Mouse (Mus musculus) testis, adult 2 months (tissue): ENCODE measurements at regions not wholly inside any gene's neighbourhood (a gene's known extent, or its start where the extent isn't known, plus 50 kb on each side); places are given as distances from the start of the nearest gene placed in this dataset.

Experiments
- H3K27ac ChIP-seq: fragments of 200-500 bp; 2 replicates; pipeline ENCODE4 v1.5.1; 2012; ENCODE audit warnings: low read depth, low read length; ENCODE audit not compliant: control insufficient read depth, insufficient read depth
- H3K27me3 ChIP-seq: fragments of 200-500 bp; 2 replicates; pipeline ENCODE4 v1.6.1; 2012; ENCODE audit warnings: mild to moderate bottlenecking, low read length, moderate library complexity; ENCODE audit not compliant: control insufficient read depth, insufficient read depth
- H3K36me3 ChIP-seq: fragments of 200-500 bp; 2 replicates; pipeline ENCODE4 v1.6.1; 2012; ENCODE audit warnings: mild to moderate bottlenecking, low read length; ENCODE audit not compliant: control insufficient read depth, insufficient read depth
- H3K4me1 ChIP-seq: fragments of 200-500 bp; 2 replicates; pipeline ENCODE4 v1.6.1; 2012; ENCODE audit warnings: low read length; ENCODE audit not compliant: control insufficient read depth, insufficient read depth
- H3K4me3 ChIP-seq: fragments of 200-500 bp; 2 replicates; pipeline ENCODE4 v1.5.1; 2012; ENCODE audit warnings: low read depth, mild to moderate bottlenecking, low read length, moderate library complexity, mixed read lengths; ENCODE audit not compliant: control insufficient read depth
- CTCF ChIP-seq: fragments of 200-500 bp; IDR thresholded peaks from 2 replicates; pipeline ENCODE4 v1.5.1; 2012; ENCODE audit warnings: low read depth, mild to moderate bottlenecking, inconsistent platforms, low read length, moderate library complexity; ENCODE audit not compliant: control insufficient read depth, insufficient read depth, insufficient replicate concordance
- POLR2A ChIP-seq: fragments of 200-500 bp; IDR thresholded peaks from 2 replicates; pipeline ENCODE4 v1.6.1; 2012; ENCODE audit warnings: low read depth, mild to moderate bottlenecking, inconsistent platforms, low read length, moderate library complexity; ENCODE audit not compliant: control insufficient read depth

DNA sequence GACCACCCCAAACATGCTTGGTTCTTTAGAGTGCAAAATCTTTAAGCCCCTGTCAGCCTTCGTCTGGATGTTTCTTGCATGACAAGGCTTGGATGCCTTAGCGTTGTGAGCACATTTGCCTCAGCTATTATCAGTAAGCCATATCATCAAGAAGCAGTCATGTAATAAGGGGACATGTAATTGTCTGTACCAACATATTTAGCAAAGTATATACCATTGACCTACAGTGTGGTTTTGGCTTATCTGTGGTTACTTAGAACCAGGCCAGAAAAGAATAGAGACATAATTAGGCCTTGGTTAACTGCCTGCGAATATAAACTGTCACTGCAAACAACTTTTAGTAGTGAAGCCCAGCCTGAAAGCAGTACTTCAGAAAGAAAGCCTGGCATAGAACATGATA lies 57.0 kb upstream of the Slc4a7 start:
- no peaks in the 10 kb centered on the region for H3K36me3 ChIP-seq
- no peak overlapping the region for H3K27ac ChIP-seq
- no peaks in the 10 kb centered on the region for H3K27me3 ChIP-seq
- H3K4me3 ChIP-seq, result no peak overlapping the region
- TF ChIP-seq POLR2A (no peak), CTCF (no peak)
- no peaks in the 10 kb centered on the region for H3K4me1 ChIP-seq
